Mouse (Mus musculus) testis, adult 2 months (tissue): Measurements from ENCODE around the gene Ctse. TPM values are rescaled to one million over a fixed set of nuclear protein-coding genes. Genes with fewer than 3 reads are reported as not detected.

Experiments
- H3K27ac ChIP-seq: fragments of 200-500 bp; 2 replicates; pipeline ENCODE4 v1.5.1; 2012; ENCODE audit warnings: low read depth, low read length; ENCODE audit not compliant: control insufficient read depth, insufficient read depth
- H3K27me3 ChIP-seq: fragments of 200-500 bp; 2 replicates; pipeline ENCODE4 v1.6.1; 2012; ENCODE audit warnings: mild to moderate bottlenecking, low read length, moderate library complexity; ENCODE audit not compliant: control insufficient read depth, insufficient read depth
- H3K36me3 ChIP-seq: fragments of 200-500 bp; 2 replicates; pipeline ENCODE4 v1.6.1; 2012; ENCODE audit warnings: mild to moderate bottlenecking, low read length; ENCODE audit not compliant: control insufficient read depth, insufficient read depth
- H3K4me1 ChIP-seq: fragments of 200-500 bp; 2 replicates; pipeline ENCODE4 v1.6.1; 2012; ENCODE audit warnings: low read length; ENCODE audit not compliant: control insufficient read depth, insufficient read depth
- H3K4me3 ChIP-seq: fragments of 200-500 bp; 2 replicates; pipeline ENCODE4 v1.5.1; 2012; ENCODE audit warnings: low read depth, mild to moderate bottlenecking, low read length, moderate library complexity, mixed read lengths; ENCODE audit not compliant: control insufficient read depth
- CTCF ChIP-seq: fragments of 200-500 bp; IDR thresholded peaks from 2 replicates; pipeline ENCODE4 v1.5.1; 2012; ENCODE audit warnings: low read depth, mild to moderate bottlenecking, inconsistent platforms, low read length, moderate library complexity; ENCODE audit not compliant: control insufficient read depth, insufficient read depth, insufficient replicate concordance
- POLR2A ChIP-seq: fragments of 200-500 bp; IDR thresholded peaks from 2 replicates; pipeline ENCODE4 v1.6.1; 2012; ENCODE audit warnings: low read depth, mild to moderate bottlenecking, inconsistent platforms, low read length, moderate library complexity; ENCODE audit not compliant: control insufficient read depth
- polyA plus RNA-seq: library from polyadenylated mRNA; depleted of rRNA; stranded (reverse); fragments of >200 nt; gene quantifications from 2 replicates; pipeline ENCODE4 v1.2.3, GENCODE M21; 2012

The Ctse gene
- polyA plus RNA-seq, 1 experiment: 0.07 TPM

GRCm38 (mm10) chr1:131690435-131690834 lies 52.3 kb downstream of the Ctse start:
- Histone ChIP-seq H3K36me3 (no peaks in the 10 kb centered on the region), H3K27me3 (no peaks in the 10 kb centered on the region), H3K4me1 (no peaks in the 10 kb centered on the region; the same call in 1 of the 2 replicates), H3K4me3 (no peak overlapping the region), H3K27ac (peak overlapping the region; percentile 54)
- TF ChIP-seq CTCF (no peak), POLR2A (no peak)

GRCm38 (mm10) chr1:131691356-131691755 lies 53.2 kb downstream of the Ctse start:
- Histone ChIP-seq H3K27me3 (no peaks in the 10 kb centered on the region), H3K36me3 (no peaks in the 10 kb centered on the region), H3K4me1 (no peaks in the 10 kb centered on the region; the same call in 1 of the 2 replicates), H3K4me3 (no peak overlapping the region), H3K27ac (no peak overlapping the region)
- TF ChIP-seq CTCF (no peak), POLR2A (no peak)

GRCm38 (mm10) chr1:131695308-131695707 lies 57.2 kb downstream of the Ctse start:
- no peak for TF ChIP-seq CTCF
- no peak for TF ChIP-seq POLR2A
- Histone ChIP-seq H3K4me3 (no peak overlapping the region), H3K27ac (no peak overlapping the region), H3K27me3 (no peaks in the 10 kb centered on the region), H3K36me3 (no peaks in the 10 kb centered on the region), H3K4me1 (no peaks in the 10 kb centered on the region)

GRCm38 (mm10) chr1:131696325-131696724 lies 58.2 kb downstream of the Ctse start:
- H3K36me3 ChIP-seq: no peaks in the 10 kb centered on the region
- no peaks in the 10 kb centered on the region for H3K27me3 ChIP-seq
- no peak overlapping the region for H3K4me3 ChIP-seq
- no peak for TF ChIP-seq CTCF
- no peak for TF ChIP-seq POLR2A
- no peak overlapping the region for H3K27ac ChIP-seq
- no peaks in the 10 kb centered on the region for H3K4me1 ChIP-seq

- peaks cover 2% of the 10 kb centered on the region; the same call in 1 of the 2 replicates for H3K4me1 ChIP-seq
- TF ChIP-seq POLR2A: no peak
- no peak for TF ChIP-seq CTCF
- no peak overlapping the region for H3K27ac ChIP-seq
- H3K36me3 ChIP-seq: no peaks in the 10 kb centered on the region
- no peak overlapping the region for H3K4me3 ChIP-seq
- H3K27me3 ChIP-seq: no peaks in the 10 kb centered on the region
Measured at GRCm38 (mm10) chr1:131698770-131699169, 60.7 kb downstream of the Ctse start.

- Histone ChIP-seq H3K27me3 (no peaks in the 10 kb centered on the region), H3K4me1 (peaks cover 2% of the 10 kb centered on the region; the same call in 1 of the 2 replicates), H3K27ac (no peak overlapping the region), H3K36me3 (no peaks in the 10 kb centered on the region), H3K4me3 (no peak overlapping the region)
- TF ChIP-seq POLR2A: no peak
- TF ChIP-seq CTCF: no peak
Measured at GRCm38 (mm10) chr1:131699642-131700041, 61.5 kb downstream of the Ctse start.

GRCm38 (mm10) chr1:131700447-131700846 lies 62.3 kb downstream of the Ctse start:
- no peak overlapping the region for H3K27ac ChIP-seq
- TF ChIP-seq POLR2A (no peak), CTCF (no peak)
- no peaks in the 10 kb centered on the region for H3K36me3 ChIP-seq
- no peaks in the 10 kb centered on the region for H3K27me3 ChIP-seq
- no peak overlapping the region for H3K4me3 ChIP-seq
- H3K4me1 ChIP-seq: peaks cover 2% of the 10 kb centered on the region; the same call in 1 of the 2 replicates

GRCm38 (mm10) chr1:131701391-131701790 lies 63.3 kb downstream of the Ctse start:
- Histone ChIP-seq H3K27ac (no peak overlapping the region), H3K36me3 (no peaks in the 10 kb centered on the region), H3K27me3 (no peaks in the 10 kb centered on the region), H3K4me3 (no peak overlapping the region), H3K4me1 (peaks cover 2% of the 10 kb centered on the region; the same call in 1 of the 2 replicates)
- TF ChIP-seq CTCF: peak; percentile 61; the same call in 1 of the 2 replicates
- TF ChIP-seq POLR2A: no peak
